Mouse (Mus musculus): Measurements from ENCODE around the gene Ncam2.

- no peak for TF ChIP-seq POLR2A (IDR thresholded peaks at IDR 0.05; ENCODE audit: extremely low read depth, insufficient read depth, low read length)
- no peak for TF ChIP-seq CTCF (IDR thresholded peaks at IDR 0.05; ENCODE audit: low read depth, low read length)
Measured at GRCm38 (mm10) chr16:81437868-81438249, 237.4 kb downstream of the Ncam2 start.

Data from liver, adult 2 months (tissue).